Mouse (Mus musculus) liver, embryonic 16.5 days (tissue): ENCODE results near the gene Psma4. TPM values are rescaled to one million over a fixed set of nuclear protein-coding genes. Genes with fewer than 3 reads are reported as not detected.
"Not testable (repeated sequence)": the region's sequence is repeated elsewhere in the genome, so short reads cannot be mapped to it uniquely, and the experiment has no call there.

Source experiments
- ATAC-seq: fragments of 200-750 bp; cut with Nextera tagmentation; 2 replicates; pipeline ENCODE4 v1.8.0; 2017; ENCODE audit warnings: low read depth, mild to moderate bottlenecking, moderate number of reproducible peaks, moderate library complexity
- H3K27ac ChIP-seq: fragments of 300-500 bp; sonication (generic); 2 replicates; pipeline ENCODE4 v1.5.1; 2014; ENCODE audit warnings: mild to moderate bottlenecking, low read length
- H3K27me3 ChIP-seq: fragments of 300-500 bp; sonication (generic); 2 replicates; pipeline ENCODE4 v1.6.1; 2014; ENCODE audit warnings: low read depth, low read length, mixed read lengths; ENCODE audit not compliant: control insufficient read depth, insufficient read depth
- H3K36me3 ChIP-seq: fragments of 300-500 bp; sonication (generic); 2 replicates; pipeline ENCODE4 v1.6.1; 2014; ENCODE audit warnings: mild to moderate bottlenecking; ENCODE audit not compliant: control insufficient read depth, insufficient read depth
- H3K4me1 ChIP-seq: fragments of 300-500 bp; sonication (generic); 2 replicates; pipeline ENCODE4 v1.6.1; 2014; ENCODE audit warnings: low read depth, low read length, mixed read lengths; ENCODE audit not compliant: control insufficient read depth
- H3K4me2 ChIP-seq: fragments of 300-500 bp; sonication (generic); 2 replicates; pipeline ENCODE4 v1.6.1; 2014; ENCODE audit warnings: low read depth, low read length, mixed read lengths
- H3K4me3 ChIP-seq: fragments of 300-500 bp; sonication (generic); 2 replicates; pipeline ENCODE4 v1.5.1; 2014; ENCODE audit warnings: low read depth, mild to moderate bottlenecking, low read length
- H3K9ac ChIP-seq: fragments of 300-500 bp; sonication (generic); 2 replicates; pipeline ENCODE4 v1.6.1; 2014; ENCODE audit warnings: low read depth, low read length
- H3K9me3 ChIP-seq: fragments of 300-500 bp; sonication (generic); replicated peaks from 2 replicates; pipeline ENCODE4 v1.6.1; 2016; ENCODE audit warnings: low read length; ENCODE audit not compliant: control insufficient read depth
- whole genome bisulfite sequencing: fragments of 180-500 bp; shearing (Covaris S2); extraction: QIAGEN DNeasy Blood & Tissue Kit; methylation state at CpG from one replicate; pipeline ENCODE4 v1.1.7; 2014; ENCODE audit not compliant: insufficient replicate concordance; 5-methylcytosine and 5-hydroxymethylcytosine counted together
- polyA plus RNA-seq: library from polyadenylated mRNA; unstranded; fragments of >200 nt; fragmentation: Nextera tagmentation; extraction: Ambion mirVana; gene quantifications from 2 replicates; pipeline ENCODE4 v1.2.1, GENCODE M21; 2015

The Psma4 gene
- polyA plus RNA-seq, 1 experiment from 2014 or later: 117 TPM

DNA sequence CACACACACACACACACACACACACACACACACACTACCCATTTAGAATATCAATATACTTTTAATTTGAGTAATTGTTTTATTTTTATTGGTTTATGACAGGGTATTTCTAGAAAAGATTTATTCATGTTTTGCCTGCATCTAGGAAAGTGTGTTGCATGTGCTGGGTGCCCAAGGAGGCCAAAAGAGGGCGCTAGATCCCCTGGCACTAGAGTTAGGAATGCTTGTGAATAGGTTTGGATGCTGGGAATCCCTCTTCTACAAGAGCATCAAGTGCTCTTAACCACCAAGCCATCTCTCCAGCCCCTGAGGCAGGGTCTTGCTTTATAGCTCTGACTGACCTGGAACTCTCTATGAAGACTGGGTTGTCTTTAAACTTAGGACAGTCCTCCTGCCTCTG, 18.8 kb upstream of the Psma4 start:
- Histone ChIP-seq H3K27ac (no peak overlapping the region), H3K27me3 (no peaks in the 10 kb centered on the region), H3K4me1 (no peaks in the 10 kb centered on the region), H3K9ac (no peak overlapping the region), H3K9me3 (no peaks in the 10 kb centered on the region), H3K4me2 (no peak overlapping the region), H3K36me3 (no peaks in the 10 kb centered on the region; the same call in 1 of the 2 replicates), H3K4me3 (no peak overlapping the region)
- no peak for ATAC-seq
- 5% methylated on average over 1 of the region's 1 CpGs for WGBS

DNA sequence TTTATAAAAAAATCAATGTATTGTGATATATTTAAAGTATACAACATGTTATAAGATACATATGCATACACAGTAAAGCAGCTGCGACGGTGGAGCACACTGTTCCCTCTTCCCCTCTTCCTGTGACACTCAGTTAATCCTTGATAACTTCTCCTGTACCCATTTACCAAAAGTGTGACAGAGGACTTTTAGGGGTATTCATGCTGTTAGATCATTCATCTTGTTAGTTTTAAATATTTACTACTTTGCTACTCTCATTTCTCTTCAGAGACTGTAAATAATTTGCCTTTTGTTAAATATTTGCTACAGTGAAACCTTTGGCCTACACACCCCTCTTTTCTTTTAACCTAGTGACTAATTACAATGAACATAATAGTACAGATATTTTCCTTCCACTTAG, 18.2 kb upstream of the Psma4 start:
- H3K36me3 ChIP-seq: no peaks in the 10 kb centered on the region; the same call in 1 of the 2 replicates
- H3K27me3 ChIP-seq: no peaks in the 10 kb centered on the region
- no peak overlapping the region for H3K9ac ChIP-seq
- H3K27ac ChIP-seq: no peak overlapping the region
- H3K4me1 ChIP-seq: no peaks in the 10 kb centered on the region
- no peak overlapping the region for H3K4me3 ChIP-seq
- H3K9me3 ChIP-seq: no peaks in the 10 kb centered on the region
- WGBS: 58% methylated on average over 2 of the region's 2 CpGs
- no peak for ATAC-seq
- no peak overlapping the region for H3K4me2 ChIP-seq

DNA sequence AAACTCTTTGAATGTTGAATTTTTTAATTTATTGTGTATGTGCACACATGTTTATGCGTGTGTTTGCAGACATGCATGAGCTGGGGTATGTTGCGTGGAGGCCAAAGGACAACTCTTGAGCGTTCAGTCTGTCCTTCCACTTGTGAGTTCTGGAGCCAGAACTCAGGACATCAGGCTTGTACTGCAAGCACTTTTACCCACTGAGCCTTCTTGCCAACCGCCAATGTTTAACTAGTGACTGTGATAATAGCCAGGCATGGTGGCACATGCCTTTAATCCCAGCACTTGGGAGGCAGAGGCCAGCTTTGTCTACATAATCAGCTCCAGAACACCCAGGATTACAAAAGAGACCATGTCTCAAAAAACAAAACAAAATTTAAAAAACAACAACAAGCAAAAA, 8.5 kb upstream of the Psma4 start:
- no peak overlapping the region for H3K27ac ChIP-seq
- H3K4me2 ChIP-seq: no peak overlapping the region
- no peaks in the 10 kb centered on the region for H3K4me1 ChIP-seq
- no peak overlapping the region for H3K4me3 ChIP-seq
- H3K9ac ChIP-seq: no peak overlapping the region
- no peaks in the 10 kb centered on the region for H3K36me3 ChIP-seq
- no peak for ATAC-seq
- H3K27me3 ChIP-seq: no peaks in the 10 kb centered on the region
- no peaks in the 10 kb centered on the region for H3K9me3 ChIP-seq
- 66% methylated on average over 4 of the region's 4 CpGs for WGBS

DNA sequence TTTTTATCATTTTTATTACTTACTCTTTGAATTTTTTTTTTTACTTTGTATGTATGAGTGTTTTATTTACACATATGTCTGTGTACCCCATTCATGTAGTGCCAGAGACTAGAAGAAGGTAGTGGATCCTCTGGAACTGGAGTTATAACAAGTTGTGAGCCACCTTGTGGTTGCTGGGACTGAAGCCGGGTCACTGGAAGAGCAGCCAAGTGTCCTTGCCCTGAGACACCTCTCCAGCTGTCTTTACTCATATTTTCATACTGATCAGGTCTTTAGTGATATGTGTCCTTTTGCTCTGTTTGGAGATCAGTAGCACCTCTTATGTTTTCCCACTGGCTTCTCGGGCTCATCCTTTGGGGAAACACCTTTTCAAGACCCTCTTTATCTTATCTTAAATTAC, 6.1 kb upstream of the Psma4 start:
- WGBS: 53% methylated on average over 2 of the region's 2 CpGs
- no peak overlapping the region for H3K27ac ChIP-seq
- no peak for ATAC-seq
- no peak overlapping the region for H3K9ac ChIP-seq
- no peaks in the 10 kb centered on the region for H3K4me1 ChIP-seq
- no peaks in the 10 kb centered on the region for H3K36me3 ChIP-seq
- H3K4me3 ChIP-seq: no peak overlapping the region
- H3K4me2 ChIP-seq: no peak overlapping the region
- no peaks in the 10 kb centered on the region for H3K9me3 ChIP-seq
- H3K27me3 ChIP-seq: no peaks in the 10 kb centered on the region

DNA sequence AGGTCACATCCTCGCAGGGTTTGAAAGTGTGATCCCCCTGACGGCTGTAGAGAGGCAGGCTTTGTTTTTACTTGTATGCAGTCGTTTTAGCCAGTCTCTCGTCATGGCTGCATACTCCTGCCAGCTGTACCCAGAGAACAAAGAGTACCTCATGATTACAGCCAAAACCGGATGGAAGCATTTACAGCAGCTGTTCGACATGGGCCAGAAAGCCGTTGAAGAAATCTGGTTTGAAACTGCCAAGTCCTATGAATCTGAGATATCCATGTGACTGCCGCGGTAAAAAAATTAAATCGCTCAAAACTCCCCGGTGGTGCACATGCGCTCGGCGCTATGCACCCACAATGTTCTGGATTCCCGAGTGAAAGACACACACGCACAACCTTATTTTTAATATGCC, 4.3 kb upstream of the Psma4 start:
- H3K27me3 ChIP-seq: no peaks in the 10 kb centered on the region
- H3K4me2 ChIP-seq: no peak overlapping the region
- H3K9ac ChIP-seq: no peak overlapping the region
- WGBS: 72% methylated on average over 16 of the region's 16 CpGs
- no peak overlapping the region for H3K27ac ChIP-seq
- H3K9me3 ChIP-seq: no peaks in the 10 kb centered on the region
- no peak overlapping the region for H3K4me3 ChIP-seq
- H3K36me3 ChIP-seq: no peaks in the 10 kb centered on the region
- H3K4me1 ChIP-seq: peaks cover 3% of the 10 kb centered on the region
- no peak for ATAC-seq

DNA sequence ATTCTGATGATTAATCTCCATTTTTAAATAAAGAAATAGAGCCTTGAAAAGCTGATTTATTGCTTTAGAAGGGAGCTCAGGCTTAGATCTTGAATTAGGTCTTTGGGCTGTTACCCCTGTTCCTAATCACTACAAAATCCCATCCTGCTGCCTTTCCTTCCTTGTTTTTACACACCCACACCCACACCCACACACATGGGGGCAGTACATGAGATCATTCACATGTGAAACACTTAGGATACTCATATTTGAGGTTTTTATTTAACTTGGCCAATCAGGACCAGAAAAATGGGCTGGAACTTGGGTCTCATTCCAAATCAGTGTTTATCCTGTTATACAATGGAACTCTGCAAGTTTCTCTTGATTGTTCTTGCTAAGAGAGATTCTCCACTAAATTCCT, 1.1 kb upstream of the Psma4 start:
- Histone ChIP-seq H3K36me3 (peaks cover 11% of the 10 kb centered on the region), H3K9ac (no peak overlapping the region), H3K9me3 (no peaks in the 10 kb centered on the region), H3K27ac (no peak overlapping the region), H3K4me1 (peaks cover 23% of the 10 kb centered on the region), H3K4me2 (no peak overlapping the region), H3K4me3 (no peak overlapping the region), H3K27me3 (no peaks in the 10 kb centered on the region)
- ATAC-seq: no peak

DNA sequence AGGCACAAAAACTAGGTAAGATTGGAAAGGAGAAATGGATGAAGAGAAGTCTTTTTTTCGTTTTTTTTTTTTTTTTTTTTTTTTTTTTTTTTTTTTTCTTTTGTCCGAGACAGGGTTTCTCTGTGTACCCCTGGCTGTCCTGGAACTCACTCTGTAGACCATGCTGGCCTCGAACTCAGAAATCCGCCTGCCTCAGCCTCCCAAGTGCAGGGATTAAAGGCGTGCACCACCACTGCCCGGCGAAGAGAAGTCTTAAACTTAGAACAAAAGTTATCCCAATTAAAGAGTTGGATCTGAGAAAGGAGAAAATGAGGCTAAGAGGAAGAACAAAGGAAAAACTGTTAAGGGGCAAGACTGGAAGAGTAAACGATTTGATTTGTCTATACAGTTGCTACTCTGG, 428 bp upstream of the Psma4 start:
- 27% methylated on average over 8 of the region's 8 CpGs for WGBS
- peak overlapping the region; percentile 46; the same call in 1 of the 2 replicates for H3K27ac ChIP-seq
- peaks cover 23% of the 10 kb centered on the region for H3K4me1 ChIP-seq
- ATAC-seq, H3K9me3 ChIP-seq, H3K27me3 ChIP-seq: not testable (repeated sequence)
- H3K4me2 ChIP-seq: peak overlapping the region; percentile 71
- H3K4me3 ChIP-seq: peak overlapping the region; percentile 85
- peak overlapping the region; percentile 0; the same call in 1 of the 2 replicates for H3K9ac ChIP-seq
- peaks cover 12% of the 10 kb centered on the region for H3K36me3 ChIP-seq

DNA sequence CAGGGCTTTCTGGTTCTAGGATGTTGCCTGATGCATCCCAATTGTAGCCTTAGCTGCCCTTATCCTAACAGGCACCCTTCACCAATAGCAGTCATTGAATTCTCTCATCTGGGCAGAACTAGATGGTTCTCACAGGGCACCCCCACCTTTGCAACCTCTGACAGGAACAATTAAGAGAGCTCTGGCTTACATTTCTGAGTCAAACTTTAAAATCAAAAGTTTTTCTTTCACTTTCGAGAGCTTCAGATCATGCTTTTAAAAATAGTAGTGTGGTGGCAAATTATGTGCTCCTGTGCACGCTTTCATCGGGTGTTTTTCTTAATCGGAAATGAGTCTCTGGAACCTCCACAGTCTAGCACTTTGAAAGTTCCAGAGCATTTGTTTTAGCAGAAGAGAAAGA, 10.5 kb downstream of the Psma4 start:
- Histone ChIP-seq H3K9ac (no peak overlapping the region), H3K27ac (no peak overlapping the region), H3K4me1 (no peaks in the 10 kb centered on the region), H3K36me3 (peaks cover 8% of the 10 kb centered on the region), H3K4me3 (no peak overlapping the region), H3K9me3 (no peaks in the 10 kb centered on the region), H3K4me2 (no peak overlapping the region), H3K27me3 (no peaks in the 10 kb centered on the region)
- 85% methylated on average over 4 of the region's 4 CpGs for WGBS
- no peak for ATAC-seq

DNA sequence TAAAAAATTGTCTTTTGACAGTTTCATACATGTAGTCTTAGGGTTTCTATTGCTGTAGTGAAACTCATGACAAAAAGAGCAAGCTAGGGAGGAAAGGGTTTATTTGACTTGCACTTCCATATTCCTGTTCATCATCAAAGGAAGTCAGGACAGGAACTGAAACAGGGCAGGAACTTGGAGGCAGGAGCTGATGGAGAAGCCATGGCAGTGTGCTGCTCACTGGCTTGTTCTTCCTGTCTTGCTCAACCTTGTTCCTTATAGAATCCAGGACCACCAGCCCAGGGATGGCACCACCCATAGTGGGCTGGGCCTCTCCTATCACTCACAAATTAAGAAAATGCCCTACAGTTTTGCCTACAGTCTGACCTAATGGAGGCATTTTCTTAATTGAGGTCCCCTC, 13.1 kb downstream of the Psma4 start:
- no peak for ATAC-seq
- no peak overlapping the region for H3K4me3 ChIP-seq
- H3K9me3 ChIP-seq: no peaks in the 10 kb centered on the region
- no peaks in the 10 kb centered on the region for H3K36me3 ChIP-seq
- H3K9ac ChIP-seq: no peak overlapping the region
- no peak overlapping the region for H3K27ac ChIP-seq
- no peaks in the 10 kb centered on the region for H3K27me3 ChIP-seq
- H3K4me1 ChIP-seq: no peaks in the 10 kb centered on the region
- no peak overlapping the region for H3K4me2 ChIP-seq
